Mouse (Mus musculus) megakaryocyte, embryonic 14.5 days (primary cell): ENCODE measurements around the gene Cpne7.

Experiments used
- FLI1 ChIP-seq: IDR thresholded peaks from 2 replicates; pipeline ENCODE4 v1.6.1; 2012; ENCODE audit warnings: low read length, inconsistent platforms, mixed read lengths
- GATA1 ChIP-seq: IDR thresholded peaks from 3 replicates; pipeline ENCODE4 v1.6.1; 2012; ENCODE audit warnings: mixed read lengths, low read length, inconsistent platforms, borderline replicate concordance

- TF ChIP-seq GATA1, result no peak
- no peak for TF ChIP-seq FLI1
Observed at GRCm38 (mm10) chr8:123097216-123097615, 20.0 kb upstream of the Cpne7 start.
